Mouse (Mus musculus): Measurements from ENCODE around the gene Inpp5k.

- TF ChIP-seq MYOD1 (IDR thresholded peaks at IDR 0.05; ENCODE audit: control insufficient read depth in 1 of 3, insufficient read length in 2 of 3, low read depth in 2 of 3) (no peak), TCF12 (IDR thresholded peaks at IDR 0.05; ENCODE audit: insufficient read depth, poor library complexity, severe bottlenecking) (no peak), USF1 (IDR thresholded peaks at IDR 0.05; ENCODE audit: low read depth) (no peak), MAX (IDR thresholded peaks at IDR 0.05; ENCODE audit: low read depth) (no peak), POLR2A (IDR thresholded peaks at IDR 0.05; ENCODE audit: insufficient read length, low read depth) (no peak), CEBPB (IDR thresholded peaks at IDR 0.05; ENCODE audit: insufficient read depth, poor library complexity, severe bottlenecking) (no peak), SRF (IDR thresholded peaks at IDR 0.05; ENCODE audit: control insufficient read depth, insufficient read length, low read depth) (no peak), E2F4 (IDR thresholded peaks at IDR 0.05; ENCODE audit: insufficient read depth) (no peak), MYOG (IDR thresholded peaks at IDR 0.05; ENCODE audit: control insufficient read depth in 1 of 3, insufficient read depth in 1 of 3, insufficient read length in 2 of 3, low read depth in 2 of 3) (no peak), POLR2AphosphoS2 (IDR thresholded peaks at IDR 0.05; ENCODE audit: insufficient read length, low read depth) (no peak)
Observed at GRCm38 (mm10) chr11:75687343-75687993, 56.7 kb downstream of the Inpp5k start.
